8 mouse cellular contexts compared by ENCODE assay signal in the genomic region with DNA sequence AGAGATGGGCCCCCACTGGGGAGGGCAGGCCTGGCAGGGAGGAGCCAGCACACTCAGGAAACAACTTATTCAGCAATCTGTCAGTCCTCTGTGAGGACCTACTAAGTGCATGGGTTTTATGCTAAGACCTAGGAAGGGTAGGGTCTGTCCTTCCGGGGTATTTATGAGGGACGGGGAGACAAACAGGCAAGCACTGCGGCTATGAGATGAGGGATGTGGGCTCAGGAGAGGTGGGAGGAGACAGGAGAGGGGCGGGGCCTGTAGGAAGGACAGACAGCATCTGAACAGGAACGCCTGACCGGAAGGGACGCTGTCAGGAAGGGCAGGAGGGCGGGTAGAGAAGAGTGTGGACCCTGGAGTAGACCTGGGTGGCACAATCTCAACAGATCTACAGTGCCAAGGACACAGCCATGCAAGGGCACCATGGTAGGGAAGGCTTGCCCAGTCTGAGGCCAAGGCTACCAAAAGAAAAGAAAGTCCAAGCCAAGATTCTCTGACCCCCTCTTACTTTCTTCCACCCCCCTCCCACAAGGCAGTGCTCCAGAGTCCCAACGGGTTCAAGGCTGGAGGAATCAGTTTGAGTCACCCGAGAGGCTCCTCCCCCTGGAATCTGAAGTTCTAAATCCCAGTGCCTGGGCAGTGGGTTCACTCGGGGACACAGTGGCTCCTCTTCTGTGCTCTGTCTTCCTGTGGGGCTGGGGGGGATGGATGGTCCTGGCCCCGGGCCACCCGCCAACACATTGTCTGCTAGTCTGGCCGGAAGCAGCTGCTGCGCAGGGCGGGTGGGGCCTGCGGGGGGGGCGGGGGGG. TPM values are rescaled to one million over a fixed set of nuclear protein-coding genes. Genes with fewer than 3 reads are reported as not detected.
DNase-seq lines count a peak whose midpoint lies in the region; ATAC-seq and TF ChIP-seq lines count a peak whose summit lies in the region.

No protein-coding gene starts in this region.

- DNase-seq in ovary, adult 18-20 months (ENCODE audit: low spot score): peak; percentile 80
- DNase-seq in ovary, postnatal 10 days (ENCODE audit: low spot score): no peak
- DNase-seq in adrenal gland, adult (ENCODE audit: inconsistent age in 2 of 2, low spot score in 1 of 2): peak; percentile 94 to 97
- DNase-seq in gastrocnemius, adult 18-20 months (ENCODE audit: low spot score): peak; percentile 85
- peak; percentile 45 for DNase-seq in liver, adult 2 months (ENCODE audit: extremely low read depth, low read depth, low spot score)
- no peak for DNase-seq in layer of hippocampus, postnatal 25 days (ENCODE audit: extremely low spot score in 1 of 2, low spot score in 1 of 2)

- no peak overlapping the region for H3K27ac ChIP-seq in hindbrain, embryonic 13.5 days
- H3K27ac ChIP-seq in liver, adult 2 months (replicated peaks; ENCODE audit: insufficient read depth, low read depth, low read length): peak overlapping the region; percentile 71
- no peak overlapping the region for H3K27ac ChIP-seq in neural tube, embryonic 14.5 days (ENCODE audit: low read depth, low read length)

- TF ChIP-seq CTCF in liver, adult 2 months (IDR thresholded peaks at IDR 0.05; ENCODE audit: low read depth, low read length): no peak

- peaks cover 16% of the 10 kb centered on the region for H3K4me1 ChIP-seq in hindbrain, embryonic 13.5 days (replicated peaks)
- peaks cover 4% of the 10 kb centered on the region; the same call in 1 of the 2 replicates for H3K4me1 ChIP-seq in liver, adult 2 months (ENCODE audit: control insufficient read depth, insufficient read depth, low read length)
- peaks cover 10% of the 10 kb centered on the region; the same call in 1 of the 2 replicates for H3K4me1 ChIP-seq in neural tube, embryonic 14.5 days (ENCODE audit: control insufficient read depth, insufficient read depth, low read length)

- no peaks in the 10 kb centered on the region for H3K79me2 ChIP-seq in liver, adult 2 months (ENCODE audit: control insufficient read depth, insufficient read depth, low read length)

- H3K9me3 ChIP-seq in hindbrain, embryonic 13.5 days: no peaks in the 10 kb centered on the region
- H3K9me3 ChIP-seq in neural tube, embryonic 14.5 days (ENCODE audit: control insufficient read depth, low read length): no peaks in the 10 kb centered on the region

- no peak overlapping the region for H3K4me2 ChIP-seq in hindbrain, embryonic 13.5 days
- H3K4me2 ChIP-seq in neural tube, embryonic 14.5 days (ENCODE audit: low read depth, low read length): no peak overlapping the region

- no peaks in the 10 kb centered on the region for H3K36me3 ChIP-seq in hindbrain, embryonic 13.5 days
- H3K36me3 ChIP-seq in liver, adult 2 months (ENCODE audit: control insufficient read depth, insufficient read depth, low read length): no peaks in the 10 kb centered on the region
- no peaks in the 10 kb centered on the region for H3K36me3 ChIP-seq in neural tube, embryonic 14.5 days (ENCODE audit: control insufficient read depth, insufficient read depth, low read length)

- no peak for TF ChIP-seq POLR2A in liver, adult 2 months (IDR thresholded peaks at IDR 0.05; ENCODE audit: extremely low read depth, insufficient read depth, low read length)

- WGBS in hindbrain, embryonic 13.5 days: 25% methylated on average over 18 of the region's 18 CpGs
- 31% methylated on average over 18 of the region's 18 CpGs for WGBS in liver, adult 2 months
- 25% methylated on average over 18 of the region's 18 CpGs for WGBS in neural tube, embryonic 14.5 days

- no peak overlapping the region for H3K9ac ChIP-seq in hindbrain, embryonic 13.5 days
- H3K9ac ChIP-seq in liver, adult 2 months (ENCODE audit: low read depth, low read length): no peak overlapping the region
- no peak overlapping the region for H3K9ac ChIP-seq in neural tube, embryonic 14.5 days (replicated peaks; ENCODE audit: low read depth, low read length)

- H3K27me3 ChIP-seq in hindbrain, embryonic 13.5 days: peaks cover 6% of the 10 kb centered on the region; the same call in 1 of the 2 replicates
- H3K27me3 ChIP-seq in liver, adult 2 months (ENCODE audit: control insufficient read depth, insufficient read depth, low read length): no peaks in the 10 kb centered on the region
- no peaks in the 10 kb centered on the region for H3K27me3 ChIP-seq in neural tube, embryonic 14.5 days (ENCODE audit: control insufficient read depth, insufficient read depth, low read length)

- peak; percentile 28; the same call in 1 of the 2 replicates for ATAC-seq in hindbrain, embryonic 13.5 days (ENCODE audit: low FRiP score)
- ATAC-seq in neural tube, embryonic 14.5 days (ENCODE audit: low read depth): peak; percentile 45; the same call in 1 of the 2 replicates

- H3K4me3 ChIP-seq in hindbrain, embryonic 13.5 days: no peak overlapping the region
- no peak overlapping the region for H3K4me3 ChIP-seq in liver, adult 2 months (ENCODE audit: insufficient read depth, low read depth, low read length)
- H3K4me3 ChIP-seq in neural tube, embryonic 14.5 days (ENCODE audit: low read depth, low read length): no peak overlapping the region

RNA-seq across cellular contexts. Expression of a gene that starts 17.8 kb away (rescaled TPM):
- total RNA-seq in gastrocnemius, adult 18-20 months (2021): under 1 TPM in 1 of 2 experiments, not detected in 1; 0.07 TPM
- polyA plus RNA-seq in hindbrain, embryonic 13.5 days (2015; fragmentation: Nextera tagmentation; extraction: Ambion mirVana): 40.1 and 47.2 TPM in 2 replicates
- total RNA-seq in liver, adult 2 months (2014; rRNA removed): 0.07 and 0.09 TPM in 2 replicates
- 0.06 and 0.12 TPM in 2 replicates for polyA plus RNA-seq in liver, adult 2 months (2012; rRNA removed)
- 17.3 and 25.0 TPM in 2 replicates for polyA plus RNA-seq in neural tube, embryonic 14.5 days (2014; fragmentation: Nextera tagmentation; extraction: Ambion mirVana)
- 10 to 100 TPM; 45.3 to 46.9 TPM for total RNA-seq in layer of hippocampus, postnatal 25 days (2021)

Comparison
In these comparisons a context has a peak if more than half of its experiments do, and no peak if none do; other contexts are left out.
1. DNase-seq: peak in ovary, adult 18-20 months (single experiment), adrenal gland, adult (2 of 2), gastrocnemius, adult 18-20 months (single experiment) and liver, adult 2 months (single experiment); none in ovary, postnatal 10 days (single experiment) and layer of hippocampus, postnatal 25 days (0 of 2).
2. RNA of a gene that starts 17.8 kb away (total RNA-seq): 45.3 to 46.9 TPM in layer of hippocampus, postnatal 25 days; 0.07 to 0.09 TPM in liver, adult 2 months and 0.07 TPM in gastrocnemius, adult 18-20 months; every median in the first group is over 10 times any median in the second.